Mouse (Mus musculus): ENCODE measurements around the gene Vps52. TPM values are rescaled to one million over a fixed set of nuclear protein-coding genes. Genes with fewer than 3 reads are reported as not detected.
A peak's percentile ranks its signal among the peaks of the same experiment; 100 is the strongest.

The Vps52 gene
- polyA plus RNA-seq (2015; fragmentation: Nextera tagmentation; extraction: Ambion mirVana) = 42.4 and 49.2 TPM in 2 replicates

DNA sequence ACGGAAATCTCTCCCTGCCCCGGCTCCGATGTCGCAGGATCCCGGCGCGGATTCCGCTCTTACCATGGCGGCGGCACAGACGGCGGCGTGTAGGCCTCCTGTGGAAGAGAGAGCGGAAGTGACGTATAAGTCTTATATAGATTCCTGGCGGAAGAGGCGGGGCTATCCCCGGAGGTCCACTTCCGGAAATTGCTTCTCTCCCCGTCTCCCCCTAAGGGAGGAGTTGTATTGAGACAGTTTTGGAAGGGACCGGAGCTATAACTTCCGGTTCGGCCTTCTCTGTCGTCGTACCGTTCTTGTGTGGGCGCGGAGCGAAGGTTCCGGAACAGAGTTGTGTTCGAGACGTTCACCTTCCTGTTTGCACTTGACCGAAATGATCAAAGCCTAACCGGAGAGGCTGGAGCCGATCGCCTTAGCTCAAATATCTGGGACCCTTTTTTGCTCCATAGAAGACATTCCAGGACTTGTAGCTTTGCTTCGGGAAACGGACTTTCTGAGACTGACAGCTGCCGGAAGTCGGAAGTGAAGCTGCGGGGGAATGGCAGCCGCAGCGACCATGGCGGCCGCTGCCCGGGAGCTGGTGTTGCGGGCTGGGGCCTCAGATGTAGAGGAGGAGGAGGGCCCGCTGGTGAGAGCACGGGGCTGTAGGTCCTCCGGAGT is at the start of gene Vps52, which contains the start of gene Rps18:
Gene Vps52, plus strand, starts transcription at position 258 of the 660 bp plus-strand sequence.
Gene Rps18, minus strand, starts transcription at position 447 of the 660 bp plus-strand sequence.
- Histone ChIP-seq H3K4me2 (peak within 1 kb of the TSS; percentile 75), H3K27me3 (replicated peaks) (no peaks in the 10 kb centered on the region), H3K27ac (peak within 1 kb of the TSS; percentile 93), H3K9me3 (no peaks in the 10 kb centered on the region), H3K36me3 (peaks cover 25% of the 10 kb centered on the region), H3K9ac (peak within 1 kb of the TSS; percentile 100), H3K4me3 (replicated peaks) (peak within 1 kb of the TSS; percentile 94), H3K4me1 (peaks cover 40% of the 10 kb centered on the region)
- peak; percentile 86 for ATAC-seq (ENCODE audit: insufficient read depth, low FRiP score, low read depth)
- WGBS = under 1% methylated on average over 50 of the region's 50 CpGs

DNA sequence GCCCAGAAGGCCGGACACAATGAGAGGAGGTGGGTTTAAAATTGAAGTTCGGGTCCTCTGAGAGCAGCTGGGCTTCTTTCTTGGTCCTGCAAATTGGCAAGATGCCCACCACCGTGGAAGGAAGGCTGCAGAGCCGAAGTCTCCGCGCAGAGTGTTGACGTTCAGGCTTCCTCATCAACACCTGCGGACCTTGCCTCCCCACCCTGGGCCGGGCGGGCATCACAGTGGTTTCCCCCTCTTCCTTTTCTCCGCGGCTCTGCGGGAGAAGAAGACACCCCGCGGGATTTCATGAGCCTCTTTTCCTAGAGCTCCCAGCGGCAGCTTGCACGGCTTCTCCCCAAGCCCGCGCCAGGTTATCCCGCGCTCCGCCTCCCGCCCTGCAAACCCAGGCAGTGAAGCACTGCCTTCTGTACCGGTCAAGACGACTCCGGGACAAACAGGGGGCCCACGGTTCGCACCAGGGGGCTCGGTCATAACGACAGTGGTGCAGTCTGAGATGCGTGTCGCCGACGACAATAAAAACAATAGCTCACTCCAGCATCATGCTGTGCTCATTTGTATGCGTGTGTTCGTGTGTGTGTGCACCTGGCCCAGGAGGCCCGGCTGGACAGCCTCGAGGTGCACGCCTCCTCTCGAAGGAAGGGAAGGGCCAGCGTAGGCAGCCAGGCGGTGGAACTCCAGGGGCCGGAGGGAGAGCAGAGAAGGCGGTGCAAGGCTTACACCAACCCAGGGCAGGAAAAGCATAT is 47.1 kb upstream of the Vps52 start:
- Histone ChIP-seq H3K4me2 (peak overlapping the region; percentile 98), H3K36me3 (peaks cover 20% of the 10 kb centered on the region), H3K27me3 (replicated peaks) (no peaks in the 10 kb centered on the region), H3K27ac (peak overlapping the region; percentile 95), H3K9me3 (no peaks in the 10 kb centered on the region), H3K4me3 (replicated peaks) (peak overlapping the region; percentile 82), H3K9ac (peak overlapping the region; percentile 52), H3K4me1 (peaks cover 16% of the 10 kb centered on the region)
- ATAC-seq (ENCODE audit: insufficient read depth, low FRiP score, low read depth) = peak; percentile 48
- WGBS = 1% methylated on average over 43 of the region's 44 CpGs

DNA sequence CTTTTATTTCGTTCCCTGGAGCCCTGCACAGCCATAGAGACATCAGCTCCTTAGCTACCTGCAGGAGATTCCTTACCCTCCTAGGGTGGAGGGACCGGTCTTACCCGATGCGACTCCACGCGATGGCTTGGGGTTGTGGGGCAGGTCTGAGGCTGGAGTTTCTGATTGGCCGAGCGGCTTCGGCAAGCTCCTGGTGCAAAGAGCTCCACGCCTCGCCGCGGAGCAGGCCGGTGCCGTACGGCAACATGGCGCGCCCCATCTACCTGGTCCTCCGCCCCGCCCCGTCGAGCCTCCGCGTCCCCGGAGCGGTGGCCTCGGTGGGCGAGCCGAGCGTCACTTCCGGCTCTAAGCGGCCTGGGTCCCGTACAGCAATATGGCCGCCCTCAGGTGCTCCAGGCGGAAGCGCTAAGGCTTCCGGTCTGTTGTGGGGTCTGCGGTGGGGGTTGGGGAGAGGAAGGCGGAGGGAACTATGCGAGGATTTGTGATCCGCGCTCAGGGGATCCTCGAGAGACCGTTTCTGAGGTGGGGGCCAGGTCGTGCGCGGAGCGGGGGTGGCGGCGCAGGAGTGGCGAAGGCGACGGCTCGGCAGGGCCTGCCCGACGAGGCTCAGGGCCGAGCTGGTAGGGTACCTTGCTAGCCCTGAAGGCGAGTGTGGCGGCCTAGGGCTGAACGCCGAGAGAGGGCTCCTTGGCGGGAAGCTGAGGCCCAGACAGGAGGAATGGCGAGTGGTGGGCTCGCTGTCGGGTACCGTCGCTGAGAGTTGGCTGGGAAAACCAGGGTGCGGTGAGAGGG is 46.3 kb upstream of the Vps52 start, which contains the start of gene Daxx:
Gene Daxx, plus strand, starts transcription at position 338 of the 792 bp plus-strand sequence.
- Histone ChIP-seq H3K27me3 (replicated peaks) (no peaks in the 10 kb centered on the region), H3K27ac (peak within 1 kb of the TSS; percentile 95), H3K36me3 (peaks cover 26% of the 10 kb centered on the region), H3K4me3 (replicated peaks) (peak within 1 kb of the TSS; percentile 82), H3K9me3 (no peaks in the 10 kb centered on the region), H3K4me2 (peak within 1 kb of the TSS; percentile 98), H3K9ac (peak within 1 kb of the TSS; percentile 94), H3K4me1 (peaks cover 16% of the 10 kb centered on the region)
- under 1% methylated on average over 68 of the region's 68 CpGs for WGBS
- ATAC-seq (ENCODE audit: insufficient read depth, low FRiP score, low read depth) = peak; percentile 96

DNA sequence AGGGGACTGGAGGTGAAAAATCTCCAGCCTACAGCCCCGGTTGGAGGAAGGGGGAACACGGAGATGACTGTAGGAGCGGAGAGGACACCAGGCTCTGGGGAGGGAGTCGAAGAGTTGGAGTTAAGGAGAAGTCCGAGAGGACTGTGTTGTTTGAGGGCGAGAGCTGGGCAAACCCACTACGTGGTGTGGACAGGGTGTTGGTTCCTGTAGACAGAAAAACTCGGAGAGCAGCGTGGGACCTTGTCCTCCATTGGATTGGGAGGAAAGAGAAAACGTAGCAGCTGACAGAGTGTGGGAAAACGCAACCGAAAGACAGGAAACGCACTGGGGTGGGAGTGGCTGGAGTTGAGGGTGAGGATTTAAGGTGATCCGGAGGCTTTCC is 45.8 kb upstream of the Vps52 start:
- Histone ChIP-seq H3K9ac (peak overlapping the region; percentile 94), H3K27me3 (replicated peaks) (no peaks in the 10 kb centered on the region), H3K4me3 (replicated peaks) (peak overlapping the region; percentile 82), H3K9me3 (no peaks in the 10 kb centered on the region), H3K27ac (peak overlapping the region; percentile 95), H3K4me2 (peak overlapping the region; percentile 78), H3K4me1 (peaks cover 17% of the 10 kb centered on the region), H3K36me3 (peaks cover 26% of the 10 kb centered on the region)
- ATAC-seq (ENCODE audit: insufficient read depth, low FRiP score, low read depth) = no peak
- 0% methylated on average over 14 of the region's 14 CpGs for WGBS

DNA sequence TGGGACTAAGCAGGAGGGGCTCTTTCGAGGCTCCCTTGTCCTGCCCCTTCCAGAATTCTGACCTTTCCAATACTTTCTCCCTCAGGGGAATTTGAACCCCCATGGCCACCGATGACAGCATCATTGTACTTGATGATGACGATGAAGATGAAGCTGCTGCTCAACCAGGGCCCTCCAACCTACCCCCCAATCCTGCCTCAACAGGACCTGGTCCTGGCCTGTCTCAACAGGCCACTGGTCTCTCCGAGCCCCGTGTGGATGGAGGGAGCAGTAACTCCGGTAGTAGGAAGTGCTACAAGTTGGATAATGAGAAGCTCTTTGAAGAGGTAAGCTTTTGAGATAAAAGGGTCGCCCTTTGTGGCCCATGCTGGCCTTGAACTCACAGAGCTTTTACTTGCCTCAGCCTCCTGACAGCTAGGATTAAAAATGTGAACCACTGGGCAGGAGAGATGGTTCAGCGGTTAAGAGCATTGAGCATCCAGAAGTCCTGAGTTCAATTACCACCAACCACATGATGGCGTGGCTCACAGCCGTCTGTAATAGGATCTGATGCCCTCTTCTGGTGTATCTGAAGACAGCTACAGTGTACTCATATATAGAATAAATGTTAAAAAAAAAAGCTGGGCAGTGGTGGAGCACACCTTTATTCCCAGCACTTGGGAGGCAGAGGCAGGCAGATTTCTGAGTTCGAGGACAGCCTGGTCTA is 45.1 kb upstream of the Vps52 start:
- H3K27me3 ChIP-seq (replicated peaks) = no peaks in the 10 kb centered on the region
- no peaks in the 10 kb centered on the region for H3K9me3 ChIP-seq
- peak overlapping the region; percentile 78 for H3K4me2 ChIP-seq
- H3K4me3 ChIP-seq (replicated peaks) = peak overlapping the region; percentile 82
- H3K27ac ChIP-seq = peak overlapping the region; percentile 95
- H3K9ac ChIP-seq = peak overlapping the region; percentile 94
- ATAC-seq (ENCODE audit: insufficient read depth, low FRiP score, low read depth) = no peak
- H3K36me3 ChIP-seq = peaks cover 26% of the 10 kb centered on the region
- WGBS = 41% methylated on average over 11 of the region's 11 CpGs
- H3K4me1 ChIP-seq = peaks cover 21% of the 10 kb centered on the region

DNA sequence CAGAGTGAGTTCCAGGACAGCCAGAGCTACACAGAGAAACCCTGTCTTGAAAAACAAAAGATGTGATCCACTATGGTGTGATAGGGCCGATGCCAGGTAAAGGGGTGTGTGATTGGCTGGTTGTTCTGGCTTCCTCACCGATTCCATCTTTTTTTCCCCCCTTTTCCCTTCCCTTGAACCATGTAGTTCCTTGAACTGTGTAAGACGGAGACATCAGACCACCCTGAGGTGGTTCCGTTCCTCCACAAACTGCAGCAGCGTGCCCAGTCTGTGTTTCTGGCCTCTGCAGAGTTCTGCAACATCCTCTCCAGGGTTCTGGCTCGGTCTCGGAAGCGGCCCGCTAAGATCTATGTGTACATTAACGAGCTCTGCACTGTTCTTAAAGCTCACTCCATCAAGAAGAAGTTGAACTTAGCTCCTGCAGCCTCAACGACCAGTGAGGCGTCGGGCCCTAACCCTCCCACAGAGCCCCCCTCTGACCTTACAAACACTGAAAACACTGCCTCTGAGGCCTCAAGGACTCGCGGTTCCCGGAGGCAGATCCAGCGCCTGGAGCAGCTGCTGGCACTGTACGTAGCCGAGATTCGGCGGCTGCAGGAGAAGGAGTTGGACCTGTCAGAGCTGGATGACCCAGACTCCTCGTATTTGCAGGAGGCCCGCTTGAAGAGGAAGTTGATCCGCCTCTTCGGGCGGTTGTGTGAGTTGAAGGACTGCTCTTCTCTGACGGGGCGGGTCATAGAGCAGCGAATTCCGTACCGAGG is 44.4 kb upstream of the Vps52 start:
- 91% methylated on average over 31 of the region's 31 CpGs for WGBS
- no peaks in the 10 kb centered on the region for H3K9me3 ChIP-seq
- no peaks in the 10 kb centered on the region for H3K27me3 ChIP-seq (replicated peaks)
- H3K9ac ChIP-seq = no peak overlapping the region
- H3K36me3 ChIP-seq = peaks cover 26% of the 10 kb centered on the region
- no peak overlapping the region for H3K4me2 ChIP-seq
- H3K4me3 ChIP-seq (replicated peaks) = no peak overlapping the region
- ATAC-seq (ENCODE audit: insufficient read depth, low FRiP score, low read depth) = no peak
- peaks cover 21% of the 10 kb centered on the region for H3K4me1 ChIP-seq
- H3K27ac ChIP-seq = no peak overlapping the region

DNA sequence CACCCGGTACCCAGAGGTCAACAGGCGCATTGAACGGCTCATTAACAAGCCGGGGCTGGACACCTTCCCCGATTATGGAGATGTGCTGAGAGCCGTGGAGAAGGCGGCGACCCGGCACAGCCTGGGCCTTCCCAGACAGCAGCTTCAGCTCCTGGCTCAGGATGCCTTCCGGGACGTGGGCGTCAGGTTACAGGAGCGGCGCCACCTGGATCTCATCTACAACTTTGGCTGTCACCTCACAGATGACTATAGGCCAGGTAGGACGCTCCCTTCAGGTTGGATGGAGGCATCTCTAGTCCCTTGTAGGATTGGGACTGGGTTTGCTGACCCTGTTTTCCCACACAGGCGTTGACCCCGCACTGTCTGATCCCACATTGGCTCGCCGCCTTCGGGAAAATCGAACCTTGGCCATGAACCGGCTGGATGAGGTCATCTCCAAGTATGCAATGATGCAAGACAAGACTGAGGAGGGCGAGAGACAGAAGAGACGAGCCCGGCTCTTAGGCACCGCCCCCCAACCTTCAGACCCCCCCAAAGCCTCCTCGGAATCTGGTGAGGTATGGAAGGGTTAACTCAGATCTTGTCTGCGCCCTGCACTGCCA is 43.7 kb upstream of the Vps52 start:
- no peaks in the 10 kb centered on the region for H3K27me3 ChIP-seq (replicated peaks)
- H3K27ac ChIP-seq = no peak overlapping the region
- no peaks in the 10 kb centered on the region for H3K9me3 ChIP-seq
- no peak for ATAC-seq (ENCODE audit: insufficient read depth, low FRiP score, low read depth)
- no peak overlapping the region for H3K4me3 ChIP-seq (replicated peaks)
- WGBS = 89% methylated on average over 28 of the region's 28 CpGs
- peaks cover 27% of the 10 kb centered on the region for H3K36me3 ChIP-seq
- no peak overlapping the region for H3K4me2 ChIP-seq
- H3K4me1 ChIP-seq = peaks cover 24% of the 10 kb centered on the region
- H3K9ac ChIP-seq = no peak overlapping the region

DNA sequence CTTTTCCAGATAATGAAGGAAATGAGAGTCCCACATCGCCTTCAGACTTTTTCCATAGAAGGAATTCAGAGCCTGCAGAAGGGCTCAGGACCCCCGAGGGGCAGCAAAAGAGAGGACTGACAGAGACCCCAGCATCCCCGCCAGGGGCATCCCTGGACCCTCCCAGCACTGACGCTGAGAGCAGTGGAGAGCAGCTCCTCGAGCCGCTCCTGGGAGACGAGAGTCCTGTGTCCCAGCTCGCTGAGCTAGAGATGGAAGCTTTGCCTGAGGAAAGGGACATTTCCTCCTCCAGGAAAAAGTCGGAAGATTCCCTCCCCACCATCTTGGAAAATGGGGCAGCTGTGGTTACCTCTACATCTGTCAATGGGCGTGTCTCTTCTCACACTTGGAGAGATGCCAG is 42.3 kb upstream of the Vps52 start:
- WGBS = 91% methylated on average over 10 of the region's 10 CpGs
- no peak overlapping the region for H3K4me3 ChIP-seq (replicated peaks)
- peaks cover 29% of the 10 kb centered on the region for H3K4me1 ChIP-seq
- no peaks in the 10 kb centered on the region for H3K9me3 ChIP-seq
- no peak overlapping the region for H3K27ac ChIP-seq
- no peak for ATAC-seq (ENCODE audit: insufficient read depth, low FRiP score, low read depth)
- H3K27me3 ChIP-seq (replicated peaks) = no peaks in the 10 kb centered on the region
- H3K4me2 ChIP-seq = no peak overlapping the region
- peaks cover 40% of the 10 kb centered on the region for H3K36me3 ChIP-seq
- H3K9ac ChIP-seq = no peak overlapping the region

DNA sequence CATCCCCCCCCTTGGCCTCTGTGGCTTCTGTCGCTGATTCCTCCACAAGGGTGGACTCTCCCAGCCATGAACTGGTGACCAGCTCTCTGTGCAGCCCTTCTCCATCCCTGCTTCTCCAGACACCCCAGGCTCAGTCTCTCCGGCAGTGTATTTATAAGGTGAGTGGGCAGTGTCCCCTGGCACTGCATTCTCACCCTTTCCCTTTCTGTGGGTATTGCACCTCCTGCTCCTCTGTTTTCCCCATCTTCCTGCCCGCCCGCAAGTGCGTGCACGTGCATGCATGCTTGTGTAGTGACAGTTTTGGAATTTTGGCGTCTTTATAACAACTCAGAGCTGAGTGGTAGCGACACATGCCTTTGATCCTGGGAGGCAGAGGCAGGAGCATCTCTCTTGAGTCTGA is 41.7 kb upstream of the Vps52 start:
- Histone ChIP-seq H3K9me3 (no peaks in the 10 kb centered on the region), H3K27ac (no peak overlapping the region), H3K9ac (no peak overlapping the region), H3K27me3 (replicated peaks) (no peaks in the 10 kb centered on the region), H3K4me2 (no peak overlapping the region), H3K4me3 (replicated peaks) (no peak overlapping the region), H3K36me3 (peaks cover 42% of the 10 kb centered on the region), H3K4me1 (peaks cover 34% of the 10 kb centered on the region)
- ATAC-seq (ENCODE audit: insufficient read depth, low FRiP score, low read depth) = no peak
- 94% methylated on average over 8 of the region's 8 CpGs for WGBS

DNA sequence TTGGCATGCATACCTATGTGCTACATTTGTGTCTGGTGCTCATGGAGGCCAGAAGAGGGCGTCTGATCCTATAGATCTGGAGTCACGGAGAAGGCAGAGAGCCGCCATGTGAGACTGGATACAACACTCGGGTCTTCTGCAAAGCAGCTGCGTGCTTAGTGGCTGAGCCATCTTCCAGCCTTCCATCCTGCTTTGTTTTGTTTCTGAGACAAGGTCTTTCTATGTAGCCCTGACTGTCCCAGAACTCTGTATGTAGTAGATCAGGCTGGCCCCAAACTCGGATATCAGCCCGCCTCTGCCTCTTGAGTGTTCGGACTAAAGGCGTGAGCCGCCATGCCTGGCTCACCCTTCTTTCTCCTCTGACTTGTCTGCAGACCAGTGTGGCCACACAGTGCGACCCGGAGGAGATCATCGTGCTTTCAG is 40.6 kb upstream of the Vps52 start:
- H3K4me1 ChIP-seq = peaks cover 38% of the 10 kb centered on the region
- no peaks in the 10 kb centered on the region for H3K9me3 ChIP-seq
- no peak overlapping the region for H3K9ac ChIP-seq
- peaks cover 42% of the 10 kb centered on the region for H3K36me3 ChIP-seq
- no peaks in the 10 kb centered on the region for H3K27me3 ChIP-seq (replicated peaks)
- 0 out of 2 replicates have a peak overlapping the region, but pooled peaks have one; percentile 87 for H3K27ac ChIP-seq
- H3K4me3 ChIP-seq (replicated peaks) = no peak overlapping the region; the same call in 1 of the 2 replicates
- ATAC-seq (ENCODE audit: insufficient read depth, low FRiP score, low read depth) = no peak
- peak overlapping the region; percentile 70 for H3K4me2 ChIP-seq
- 77% methylated on average over 13 of the region's 13 CpGs for WGBS

Data from stomach, embryonic 15.5 days (tissue).